19 mouse cellular contexts compared by ENCODE assay signal in genomic region chr12:99004752-99005151, GRCm38 (mm10).
"Had no signal": no experiment of that assay in that cellular context is flagged by ENCODE, and none has a peak within 500 bp of the region (broad histone marks: within the 10 kb centered on the region; RNA-seq: fewer than 3 reads in every experiment).

No protein-coding gene starts in this region.

- H3K4me2 ChIP-seq: liver, embryonic 15.5 days; lung, embryonic 15.5 days; midbrain, embryonic 12.5 days; midbrain, embryonic 15.5 days; neural tube, embryonic 13.5 days; neural tube, embryonic 15.5 days had no signal

- H3K36me3 ChIP-seq: liver, embryonic 15.5 days; lung, embryonic 15.5 days; midbrain, embryonic 12.5 days; midbrain, embryonic 15.5 days; neural tube, embryonic 13.5 days; neural tube, embryonic 15.5 days had no signal

- DNase-seq: liver, postnatal 0 days; lung, adult 2 months; lung, postnatal 14 days; lung, postnatal 36 days; retina, postnatal 1 day; right cerebral cortex, adult 18-20 months; right cerebral cortex, postnatal 25 days; right cerebral cortex, postnatal 4 days; spleen, adult 18-20 months; thymus, adult 2 months; thymus, postnatal 25 days; thymus, postnatal 4 days had no signal

- H3K4me3 ChIP-seq: liver, embryonic 15.5 days; lung, embryonic 15.5 days; megakaryocyte, embryonic 14.5 days; midbrain, embryonic 12.5 days; midbrain, embryonic 15.5 days; neural tube, embryonic 13.5 days; neural tube, embryonic 15.5 days had no signal

- H3K27me3 ChIP-seq: liver, embryonic 15.5 days; lung, embryonic 15.5 days; midbrain, embryonic 12.5 days; midbrain, embryonic 15.5 days; neural tube, embryonic 13.5 days; neural tube, embryonic 15.5 days had no signal
